Mouse (Mus musculus): Measurements from ENCODE around the gene Tas2r115. TPM values are rescaled to one million over a fixed set of nuclear protein-coding genes. Genes with fewer than 3 reads are reported as not detected.
"Not testable (repeated sequence)": the region's sequence is repeated elsewhere in the genome, so short reads cannot be mapped to it uniquely, and the experiment has no call there.

Gene Tas2r115
- polyA plus RNA-seq (2015; fragmentation: Nextera tagmentation; extraction: Ambion mirVana): not detected in 2 replicates

GRCm38 (mm10) chr6:132737935-132738334 is at the start of gene Tas2r115:
Gene Tas2r115 (minus strand): TSS chr6:132738035.
- H3K36me3 ChIP-seq: no peaks in the 10 kb centered on the region
- H3K4me2 ChIP-seq (replicated peaks): no peak within 1 kb of the TSS
- H3K4me1 ChIP-seq: no peaks in the 10 kb centered on the region
- no peak for ATAC-seq (ENCODE audit: low FRiP score, low read depth)
- H3K9me3 ChIP-seq: no peaks in the 10 kb centered on the region
- H3K4me3 ChIP-seq: no peak within 1 kb of the TSS
- no peaks in the 10 kb centered on the region for H3K27me3 ChIP-seq
- H3K9ac ChIP-seq: no peak within 1 kb of the TSS
- no peak within 1 kb of the TSS for H3K27ac ChIP-seq
- WGBS: 76% methylated on average over 2 of the region's 2 CpGs

- Histone ChIP-seq H3K27ac (no peak within 1 kb of the TSS), H3K4me2 (replicated peaks) (no peak within 1 kb of the TSS), H3K9me3 (no peaks in the 10 kb centered on the region), H3K4me1 (no peaks in the 10 kb centered on the region), H3K36me3 (no peaks in the 10 kb centered on the region), H3K27me3 (no peaks in the 10 kb centered on the region), H3K9ac (no peak within 1 kb of the TSS), H3K4me3 (no peak within 1 kb of the TSS)
- no peak for ATAC-seq (ENCODE audit: low FRiP score, low read depth)
These were observed 40.2 kb upstream of the Tas2r115 start, which contains the start of gene Tas2r136 for GRCm38 (mm10) chr6:132778062-132778461. Gene Tas2r136 (minus strand): TSS chr6:132778162.

GRCm38 (mm10) chr6:132761831-132762230 is 24.0 kb upstream of the Tas2r115 start, which contains the start of gene Tas2r102:
Gene Tas2r102 (plus strand): TSS chr6:132762131.
- Histone ChIP-seq H3K27ac (no peak within 1 kb of the TSS), H3K4me3 (no peak within 1 kb of the TSS), H3K36me3 (no peaks in the 10 kb centered on the region), H3K9me3 (no peaks in the 10 kb centered on the region), H3K27me3 (no peaks in the 10 kb centered on the region), H3K9ac (no peak within 1 kb of the TSS), H3K4me1 (no peaks in the 10 kb centered on the region), H3K4me2 (replicated peaks) (no peak within 1 kb of the TSS)
- WGBS: 95% methylated on average over 2 of the region's 2 CpGs
- no peak for ATAC-seq (ENCODE audit: low FRiP score, low read depth)

GRCm38 (mm10) chr6:132754430-132754829 is 16.6 kb upstream of the Tas2r115 start, which contains the start of gene Tas2r124:
Gene Tas2r124 (plus strand): TSS chr6:132754730.
- no peak for ATAC-seq (ENCODE audit: low FRiP score, low read depth)
- H3K27ac ChIP-seq: no peak within 1 kb of the TSS
- H3K9me3 ChIP-seq: no peaks in the 10 kb centered on the region
- H3K36me3 ChIP-seq: no peaks in the 10 kb centered on the region
- no peaks in the 10 kb centered on the region for H3K27me3 ChIP-seq
- H3K4me2 ChIP-seq (replicated peaks): no peak within 1 kb of the TSS
- no peaks in the 10 kb centered on the region for H3K4me1 ChIP-seq
- H3K9ac ChIP-seq: no peak within 1 kb of the TSS
- H3K4me3 ChIP-seq: no peak within 1 kb of the TSS
- 85% methylated on average over 1 of the region's 1 CpGs for WGBS

- 81% methylated on average over 2 of the region's 2 CpGs for WGBS
- no peak overlapping the region for H3K27ac ChIP-seq
- no peak overlapping the region for H3K4me3 ChIP-seq
- H3K9ac ChIP-seq: no peak overlapping the region
- no peak overlapping the region for H3K4me2 ChIP-seq (replicated peaks)
- H3K4me1 ChIP-seq: no peaks in the 10 kb centered on the region
- no peaks in the 10 kb centered on the region for H3K36me3 ChIP-seq
- no peaks in the 10 kb centered on the region for H3K9me3 ChIP-seq
- H3K27me3 ChIP-seq: no peaks in the 10 kb centered on the region
- no peak for ATAC-seq (ENCODE audit: low FRiP score, low read depth)
These were observed 12.4 kb upstream of the Tas2r115 start for GRCm38 (mm10) chr6:132750206-132750605.

GRCm38 (mm10) chr6:132711828-132712227 is 26.0 kb downstream of the Tas2r115 start, which contains the start of gene Tas2r122:
Gene Tas2r122 (minus strand): TSS chr6:132711928.
- no peak for ATAC-seq (ENCODE audit: low FRiP score, low read depth)
- Histone ChIP-seq H3K4me2 (replicated peaks) (no peak within 1 kb of the TSS), H3K4me3 (no peak within 1 kb of the TSS), H3K9me3 (peaks cover 8% of the 10 kb centered on the region), H3K27ac (no peak within 1 kb of the TSS), H3K9ac (no peak within 1 kb of the TSS), H3K27me3 (no peaks in the 10 kb centered on the region), H3K36me3 (no peaks in the 10 kb centered on the region), H3K4me1 (no peaks in the 10 kb centered on the region)
- WGBS: 85% methylated on average over 3 of the region's 3 CpGs

GRCm38 (mm10) chr6:132700907-132701306 is 36.9 kb downstream of the Tas2r115 start, which contains the start of gene Tas2r121:
Gene Tas2r121 (minus strand): TSS chr6:132701007.
- Histone ChIP-seq H3K9ac (no peak within 1 kb of the TSS), H3K27me3 (no peaks in the 10 kb centered on the region)

GRCm38 (mm10) chr6:132691596-132691995 is 46.2 kb downstream of the Tas2r115 start:
- peaks cover 21% of the 10 kb centered on the region; the same call in 1 of the 2 replicates for H3K9me3 ChIP-seq
- not testable (repeated sequence) for ATAC-seq (ENCODE audit: low FRiP score, low read depth); H3K4me1 ChIP-seq; H3K4me3 ChIP-seq; H3K27me3 ChIP-seq; H3K4me2 ChIP-seq (replicated peaks); H3K27ac ChIP-seq; H3K9ac ChIP-seq; H3K36me3 ChIP-seq
- WGBS: 83% methylated on average over 7 of the region's 7 CpGs

More at GRCm38 (mm10) chr6:132700907-132701306, 36.9 kb downstream of the Tas2r115 start, which contains the start of gene Tas2r121:
- 91% methylated on average over 1 of the region's 1 CpGs for WGBS
- Histone ChIP-seq H3K4me2 (replicated peaks) (no peak within 1 kb of the TSS), H3K4me3 (no peak within 1 kb of the TSS), H3K9me3 (no peaks in the 10 kb centered on the region), H3K4me1 (no peaks in the 10 kb centered on the region), H3K27ac (no peak within 1 kb of the TSS), H3K36me3 (no peaks in the 10 kb centered on the region)
- no peak for ATAC-seq (ENCODE audit: low FRiP score, low read depth)

Other genes starting within 250 kb of the Tas2r115 start
- not detected in 2 replicates for gene Prh1, start 168.2 kb downstream of the Tas2r115 start, polyA plus RNA-seq (2015; fragmentation: Nextera tagmentation; extraction: Ambion mirVana)
- not detected in 2 replicates for gene Prp2, start 142.1 kb downstream of the Tas2r115 start, polyA plus RNA-seq (2015; fragmentation: Nextera tagmentation; extraction: Ambion mirVana)
- gene A630073D07Rik, start 86.5 kb downstream of the Tas2r115 start, polyA plus RNA-seq (2015; fragmentation: Nextera tagmentation; extraction: Ambion mirVana): not detected in 2 replicates
- not detected in 2 replicates for gene Tas2r120, start 81.1 kb downstream of the Tas2r115 start, polyA plus RNA-seq (2015; fragmentation: Nextera tagmentation; extraction: Ambion mirVana)
- gene Tas2r121, start 37.0 kb downstream of the Tas2r115 start, polyA plus RNA-seq (2015; fragmentation: Nextera tagmentation; extraction: Ambion mirVana): not detected in 2 replicates
- gene Tas2r122, start 26.1 kb downstream of the Tas2r115 start, polyA plus RNA-seq (2015; fragmentation: Nextera tagmentation; extraction: Ambion mirVana): not detected in 2 replicates
- gene Tas2r124, start 16.7 kb upstream of the Tas2r115 start, polyA plus RNA-seq (2015; fragmentation: Nextera tagmentation; extraction: Ambion mirVana): not detected in 2 replicates
- gene Tas2r102, start 24.1 kb upstream of the Tas2r115 start, polyA plus RNA-seq (2015; fragmentation: Nextera tagmentation; extraction: Ambion mirVana): not detected in 2 replicates
- gene Tas2r136, start 40.1 kb upstream of the Tas2r115 start, polyA plus RNA-seq (2015; fragmentation: Nextera tagmentation; extraction: Ambion mirVana): not detected in 2 replicates
- gene Tas2r117, start 64.8 kb upstream of the Tas2r115 start, polyA plus RNA-seq (2015; fragmentation: Nextera tagmentation; extraction: Ambion mirVana): not detected in 2 replicates
- not detected in 2 replicates for gene Tas2r123, start 109.1 kb upstream of the Tas2r115 start, polyA plus RNA-seq (2015; fragmentation: Nextera tagmentation; extraction: Ambion mirVana)
- not detected in 2 replicates for gene Tas2r116, start 117.4 kb upstream of the Tas2r115 start, polyA plus RNA-seq (2015; fragmentation: Nextera tagmentation; extraction: Ambion mirVana)
- gene Tas2r110, start 130.0 kb upstream of the Tas2r115 start, polyA plus RNA-seq (2015; fragmentation: Nextera tagmentation; extraction: Ambion mirVana): not detected in 2 replicates
- not detected in 2 replicates for gene Tas2r113, start 155.0 kb upstream of the Tas2r115 start, polyA plus RNA-seq (2015; fragmentation: Nextera tagmentation; extraction: Ambion mirVana)
- gene Tas2r125, start 171.6 kb upstream of the Tas2r115 start, polyA plus RNA-seq (2015; fragmentation: Nextera tagmentation; extraction: Ambion mirVana): not detected in 2 replicates
- gene Tas2r129, start 213.1 kb upstream of the Tas2r115 start, polyA plus RNA-seq (2015; fragmentation: Nextera tagmentation; extraction: Ambion mirVana): not detected in 2 replicates
- not detected in 2 replicates for gene Tas2r131, start 219.9 kb upstream of the Tas2r115 start, polyA plus RNA-seq (2015; fragmentation: Nextera tagmentation; extraction: Ambion mirVana)
- not detected in 2 replicates for gene Tas2r109, start 242.9 kb upstream of the Tas2r115 start, polyA plus RNA-seq (2015; fragmentation: Nextera tagmentation; extraction: Ambion mirVana)

Data from limb, embryonic 13.5 days (tissue).